Mouse (Mus musculus) forebrain, postnatal 0 days (tissue): ENCODE data around the gene Edar. TPM values are rescaled to one million over a fixed set of nuclear protein-coding genes. Genes with fewer than 3 reads are reported as not detected.

Experiments
- ATAC-seq: fragments of 200-750 bp; cut with Nextera tagmentation; 2 replicates; pipeline ENCODE4 v1.8.0; 2017; ENCODE audit warnings: mild to moderate bottlenecking, moderate library complexity
- DNase-seq: peaks from one replicate; pipeline ENCODE4 v3.0.0-alpha.2; 2015
- H3K27ac ChIP-seq: fragments of 300-500 bp; sonication (generic); 2 replicates; pipeline ENCODE4 v1.5.1; 2014; ENCODE audit warnings: low read depth, mild to moderate bottlenecking, antibody characterized with exemption, low read length, moderate library complexity, mixed read lengths
- H3K27me3 ChIP-seq: fragments of 300-500 bp; sonication (generic); 2 replicates; pipeline ENCODE4 v1.6.1; 2014; ENCODE audit warnings: mild to moderate bottlenecking, low read length, mixed read lengths; ENCODE audit not compliant: insufficient read depth
- H3K36me3 ChIP-seq: fragments of 300-500 bp; sonication (generic); 2 replicates; pipeline ENCODE4 v1.6.1; 2014; ENCODE audit warnings: mild to moderate bottlenecking, moderate library complexity; ENCODE audit not compliant: insufficient read depth
- H3K4me1 ChIP-seq: fragments of 300-500 bp; sonication (generic); 2 replicates; pipeline ENCODE4 v1.6.1; 2014; ENCODE audit warnings: antibody characterized with exemption; ENCODE audit not compliant: insufficient read depth
- H3K4me2 ChIP-seq: fragments of 300-500 bp; sonication (generic); 2 replicates; pipeline ENCODE4 v1.6.1; 2014; ENCODE audit warnings: low read depth, mild to moderate bottlenecking, moderate library complexity
- H3K4me3 ChIP-seq: fragments of 300-500 bp; sonication (generic); 2 replicates; pipeline ENCODE4 v1.5.1; 2014; ENCODE audit warnings: low read depth, low read length, mixed read lengths
- H3K9ac ChIP-seq: fragments of 300-500 bp; sonication (generic); 2 replicates; pipeline ENCODE4 v1.6.1; 2014; ENCODE audit warnings: mild to moderate bottlenecking
- H3K9me3 ChIP-seq: fragments of 300-500 bp; sonication (generic); 2 replicates; pipeline ENCODE4 v1.6.1; 2016; ENCODE audit warnings: low read length
- CTCF ChIP-seq: sonication (generic); IDR thresholded peaks from 2 replicates; pipeline ENCODE4 v1.5.1; 2016; ENCODE audit warnings: antibody characterized with exemption, control low read depth, low read depth
- WGBS: fragments of 180-500 bp; shearing (Covaris S2); extraction: QIAGEN DNeasy Blood & Tissue Kit; methylation state at CpG from one replicate; pipeline ENCODE4 v1.1.7; 2014; 5-methylcytosine and 5-hydroxymethylcytosine counted together
- polyA plus RNA-seq: library from polyadenylated mRNA; unstranded; fragments of >200 nt; fragmentation: Nextera tagmentation; extraction: Ambion mirVana; gene quantifications from 2 replicates; pipeline ENCODE4 v1.2.1, GENCODE M21; 2015
- total RNA-seq: library from RNA; depleted of rRNA; stranded (reverse); fragments of >200 nt; gene quantifications from 2 replicates; pipeline ENCODE4 v1.2.3, GENCODE M21; 2014

The Edar gene
- total and polyA plus RNA-seq, 2 experiments from 2014 or later, result 0.38 to 0.90 TPM

DNA sequence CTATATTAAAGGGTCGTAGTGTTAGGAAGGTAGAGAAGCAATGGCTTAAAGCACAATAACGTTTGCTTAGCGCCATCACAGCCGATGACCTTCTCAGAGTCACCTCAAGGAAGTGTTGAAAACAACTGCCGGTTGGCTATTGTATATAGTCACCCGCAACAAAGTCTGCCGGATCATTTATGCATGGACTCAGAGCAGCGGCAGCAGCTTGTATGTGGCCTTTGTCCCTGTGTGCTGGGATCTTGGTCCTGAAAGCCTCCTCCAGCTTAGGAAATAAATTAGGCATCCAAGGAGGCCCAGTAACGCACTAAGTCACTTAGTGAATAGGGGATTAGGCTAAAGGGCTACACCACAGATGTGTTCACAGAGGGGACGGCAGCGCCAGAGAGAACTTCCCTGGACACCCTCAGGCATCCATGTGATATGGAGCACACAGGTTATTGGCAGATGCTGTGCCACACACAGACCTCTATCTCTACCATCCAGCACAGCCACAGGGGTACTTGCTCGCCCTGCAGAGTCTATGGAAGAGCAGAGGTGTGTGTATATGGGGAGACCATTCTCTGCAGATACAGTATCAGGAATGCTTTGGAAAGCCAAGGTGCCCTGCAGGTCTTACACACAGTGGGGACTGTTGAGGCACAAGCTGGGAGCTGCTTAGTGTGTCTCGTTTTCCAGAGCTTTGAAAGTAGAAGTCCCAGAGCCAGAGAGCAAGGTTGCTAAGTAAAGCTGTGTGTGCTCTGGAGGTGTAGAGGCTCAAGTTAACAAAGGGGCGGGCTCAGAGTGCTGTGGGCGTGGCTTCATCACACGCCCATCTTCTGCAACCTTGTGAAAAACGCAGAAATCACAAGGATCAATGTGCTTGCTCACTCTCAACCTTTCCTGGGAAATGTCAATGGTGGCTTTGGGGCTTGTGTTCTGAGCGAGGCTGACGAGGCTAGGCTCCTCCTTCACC lies 34.7 kb downstream of the Edar start:
- H3K9me3 ChIP-seq, result no peaks in the 10 kb centered on the region
- peaks cover 6% of the 10 kb centered on the region; the same call in 1 of the 2 replicates for H3K4me1 ChIP-seq
- no peaks in the 10 kb centered on the region for H3K27me3 ChIP-seq
- no peak for TF ChIP-seq CTCF
- H3K9ac ChIP-seq, result no peak overlapping the region
- no peak overlapping the region for H3K4me2 ChIP-seq
- ATAC-seq, result 0 out of 2 replicates have a peak, but pooled peaks have one; percentile 18
- no peak overlapping the region for H3K4me3 ChIP-seq
- DNase-seq, result no peak
- WGBS, result 19% methylated on average over 19 of the region's 19 CpGs
- H3K27ac ChIP-seq, result no peak overlapping the region
- H3K36me3 ChIP-seq, result no peaks in the 10 kb centered on the region

DNA sequence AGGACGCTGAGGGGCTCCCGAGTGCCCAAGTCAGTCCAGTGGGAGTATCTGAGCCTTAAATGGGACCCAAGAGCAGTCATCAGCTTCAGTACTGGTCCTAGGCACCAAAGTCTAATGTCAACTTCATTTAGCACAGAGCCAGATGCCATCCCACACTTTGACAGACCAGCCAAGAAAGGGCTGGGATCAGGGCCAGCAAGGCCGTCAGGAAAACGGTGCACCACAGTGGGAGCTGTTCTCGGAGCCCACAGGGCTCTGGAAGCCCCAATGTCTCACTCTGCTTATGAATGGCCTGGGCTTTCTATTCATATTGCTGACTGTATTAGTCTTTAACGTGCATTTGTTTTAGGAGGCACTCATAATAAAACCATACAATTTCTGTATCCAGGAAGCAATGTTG lies 36.2 kb downstream of the Edar start:
- Histone ChIP-seq H3K27ac (no peak overlapping the region), H3K4me3 (no peak overlapping the region), H3K9ac (no peak overlapping the region), H3K27me3 (no peaks in the 10 kb centered on the region), H3K4me2 (no peak overlapping the region), H3K4me1 (peaks cover 6% of the 10 kb centered on the region; the same call in 1 of the 2 replicates), H3K9me3 (no peaks in the 10 kb centered on the region), H3K36me3 (no peaks in the 10 kb centered on the region)
- no peak for TF ChIP-seq CTCF
- 43% methylated on average over 6 of the region's 6 CpGs for WGBS
- ATAC-seq, result peak; percentile 53; the same call in 1 of the 2 replicates
- peak; percentile 39 for DNase-seq

DNA sequence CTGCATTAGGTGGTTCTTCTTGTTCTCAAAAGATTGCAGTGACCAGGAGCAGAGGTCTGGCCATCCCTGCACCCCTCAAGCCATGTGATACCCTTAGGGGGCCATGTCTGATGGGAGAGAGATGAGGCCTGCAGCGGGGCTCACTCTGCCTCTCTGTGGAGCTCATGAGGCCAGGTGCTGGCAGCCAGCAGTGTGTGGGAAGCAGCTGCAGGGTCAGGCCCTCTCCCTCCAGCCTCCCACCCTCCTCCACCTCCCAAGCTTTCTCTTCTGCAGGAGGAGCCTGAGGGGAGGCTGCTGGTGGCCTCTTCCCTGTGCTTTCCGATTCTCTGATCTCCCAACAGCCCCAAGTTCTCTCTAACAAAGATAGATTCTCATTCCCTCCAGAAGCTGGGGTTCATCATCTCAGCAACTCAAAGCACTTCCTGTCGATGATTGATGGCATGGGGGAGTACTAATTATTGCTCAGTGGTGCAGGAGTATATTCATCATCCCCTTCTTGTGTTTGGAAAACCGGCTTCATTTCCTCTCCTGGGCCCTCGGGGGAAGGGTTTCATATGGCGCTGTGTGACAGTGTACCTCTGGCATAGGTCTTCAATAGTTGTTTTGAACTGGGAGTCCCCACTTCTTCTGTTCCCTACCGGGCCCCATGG lies 38.9 kb downstream of the Edar start:
- ATAC-seq (no peak), DNase-seq (no peak)
- Histone ChIP-seq H3K9ac (no peak overlapping the region), H3K4me3 (no peak overlapping the region), H3K36me3 (no peaks in the 10 kb centered on the region), H3K27me3 (no peaks in the 10 kb centered on the region), H3K27ac (no peak overlapping the region), H3K9me3 (no peaks in the 10 kb centered on the region), H3K4me2 (no peak overlapping the region), H3K4me1 (peaks cover 6% of the 10 kb centered on the region; the same call in 1 of the 2 replicates)
- 76% methylated on average over 7 of the region's 7 CpGs for WGBS
- TF ChIP-seq CTCF, result no peak

DNA sequence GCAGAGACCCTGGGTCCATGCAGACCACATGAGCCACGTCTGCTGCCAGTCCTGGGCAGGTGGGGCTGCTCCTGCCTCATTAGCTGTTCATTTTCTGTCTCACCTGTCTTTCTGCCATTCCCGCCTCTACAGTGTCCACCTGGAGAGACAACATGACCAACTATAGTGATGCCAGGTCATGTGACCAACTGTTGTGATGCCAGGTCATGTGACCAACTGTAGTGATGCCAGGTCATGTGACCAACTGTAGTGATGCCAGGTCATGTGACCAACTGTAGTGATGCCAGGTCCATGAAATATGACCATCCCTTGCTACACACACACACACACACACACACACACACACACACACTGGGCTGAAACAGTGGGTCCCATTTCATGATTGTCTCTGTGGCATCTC lies 41.9 kb downstream of the Edar start:
- H3K9ac ChIP-seq, result no peak overlapping the region
- DNase-seq, result no peak
- ATAC-seq, result no peak
- no peaks in the 10 kb centered on the region for H3K9me3 ChIP-seq
- no peak for TF ChIP-seq CTCF
- H3K27me3 ChIP-seq, result no peaks in the 10 kb centered on the region
- H3K4me1 ChIP-seq, result no peaks in the 10 kb centered on the region
- no peak overlapping the region for H3K27ac ChIP-seq
- H3K4me2 ChIP-seq, result no peak overlapping the region
- no peak overlapping the region for H3K4me3 ChIP-seq
- H3K36me3 ChIP-seq, result no peaks in the 10 kb centered on the region
- 94% methylated on average over 2 of the region's 2 CpGs for WGBS

DNA sequence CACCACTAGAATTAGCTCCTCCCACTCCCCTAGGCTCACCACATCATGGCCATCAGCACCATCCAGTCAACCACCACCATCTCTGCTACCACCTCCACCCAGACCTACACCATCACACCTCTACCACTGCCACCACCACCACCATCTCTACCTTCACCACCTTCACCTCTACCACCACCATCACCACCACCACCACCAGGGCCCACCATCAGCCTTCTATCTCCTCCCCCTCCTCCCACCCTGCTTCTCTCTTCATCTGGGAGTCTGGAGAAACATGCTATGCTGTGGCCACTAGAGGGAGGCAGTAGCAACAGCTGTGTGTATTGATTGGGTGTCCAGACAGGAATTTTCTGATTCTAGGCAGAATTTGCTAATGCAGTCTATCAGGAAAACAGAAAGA lies 47.9 kb downstream of the Edar start:
- H3K4me1 ChIP-seq, result no peaks in the 10 kb centered on the region
- H3K27me3 ChIP-seq, result no peaks in the 10 kb centered on the region
- H3K27ac ChIP-seq, result no peak overlapping the region
- no peak overlapping the region for H3K9ac ChIP-seq
- peak; percentile 88 for TF ChIP-seq CTCF
- no peaks in the 10 kb centered on the region for H3K36me3 ChIP-seq
- DNase-seq, result peak; percentile 73
- no peak overlapping the region for H3K4me3 ChIP-seq
- peak; percentile 85 for ATAC-seq
- no peaks in the 10 kb centered on the region for H3K9me3 ChIP-seq
- no peak overlapping the region for H3K4me2 ChIP-seq

DNA sequence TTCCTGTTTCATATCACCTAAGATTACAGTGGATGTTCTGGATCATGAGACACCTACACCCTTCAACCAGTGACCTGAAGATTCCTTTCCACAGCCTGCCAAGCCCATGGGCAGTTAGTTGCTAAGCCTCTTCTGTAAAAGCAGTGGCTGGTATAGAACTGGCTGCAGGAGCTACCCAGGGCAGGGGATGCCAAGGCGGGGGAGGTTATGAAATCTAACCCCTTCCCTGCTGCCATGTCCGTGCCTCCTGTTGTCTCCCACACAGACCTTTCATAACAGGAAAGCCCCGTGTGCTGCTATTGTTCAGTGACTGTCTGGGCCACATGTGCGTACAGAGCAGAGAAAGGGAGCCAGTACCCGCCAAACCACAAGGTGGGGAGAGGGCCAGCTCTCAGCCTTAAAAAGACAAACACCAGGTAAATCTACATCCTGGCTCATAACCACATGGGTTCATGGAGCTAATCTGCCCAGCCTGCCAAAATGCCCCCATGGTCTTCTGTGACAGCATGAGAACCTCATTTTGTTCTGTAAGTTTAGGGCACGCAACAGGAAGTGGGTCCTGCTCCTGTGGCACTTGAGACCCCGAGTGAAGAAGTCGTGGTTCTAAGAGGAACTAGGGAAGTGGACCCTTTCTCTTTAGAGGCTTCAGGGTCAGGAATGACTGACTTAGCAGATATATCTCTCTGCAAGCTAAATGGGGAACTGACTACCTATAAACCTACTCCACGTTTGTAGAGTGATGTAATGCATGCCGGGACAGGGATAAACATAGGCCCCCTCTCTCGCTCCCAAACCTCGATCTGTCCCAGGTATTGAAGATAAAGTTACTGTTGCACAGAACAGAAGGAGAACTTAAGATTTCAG lies 50.4 kb downstream of the Edar start:
- Histone ChIP-seq H3K9me3 (no peaks in the 10 kb centered on the region), H3K27ac (no peak overlapping the region), H3K9ac (no peak overlapping the region), H3K4me1 (no peaks in the 10 kb centered on the region), H3K4me3 (no peak overlapping the region), H3K36me3 (no peaks in the 10 kb centered on the region), H3K4me2 (no peak overlapping the region), H3K27me3 (no peaks in the 10 kb centered on the region)
- whole genome bisulfite sequencing, result 74% methylated on average over 12 of the region's 12 CpGs
- DNase-seq (no peak), ATAC-seq (no peak)
- no peak for TF ChIP-seq CTCF
